Mouse (Mus musculus): ENCODE data around the gene Hadh. TPM values are rescaled to one million over a fixed set of nuclear protein-coding genes. Genes with fewer than 3 reads are reported as not detected.

The Hadh gene
- 18.2 and 18.6 TPM in 2 replicates for polyA plus RNA-seq (2012; rRNA removed)

GRCm38 (mm10) chr3:131271559-131272373, at the start of gene Hadh:
Gene Hadh, minus strand, starts transcription at chr3:131272101.
- no peaks in the 10 kb centered on the region; the same call in 1 of the 2 replicates for H3K4me1 ChIP-seq (ENCODE audit: control insufficient read depth, insufficient read depth, insufficient read length)
- no peaks in the 10 kb centered on the region for H3K27me3 ChIP-seq (ENCODE audit: control insufficient read depth, insufficient read depth, low read length)
- under 1% methylated on average over 54 of the region's 54 CpGs for WGBS
- peak within 1 kb of the TSS; percentile 22; the same call in 1 of the 2 replicates for H3K27ac ChIP-seq (ENCODE audit: insufficient read depth, low read length)
- peak within 1 kb of the TSS; percentile 71 for H3K4me3 ChIP-seq (ENCODE audit: extremely low read depth, insufficient read depth, insufficient read length)
- TF ChIP-seq CTCF (IDR thresholded peaks at IDR 0.05; ENCODE audit: extremely low read depth, insufficient read depth, insufficient read length, insufficient replicate concordance) (no peak), POLR2A (IDR thresholded peaks at IDR 0.05; ENCODE audit: low read depth, low read length) (no peak)
- peak; percentile 57 to 77 for DNase-seq (ENCODE audit: low read depth in 1 of 2, low spot score in 2 of 2)
- no peaks in the 10 kb centered on the region for H3K36me3 ChIP-seq (ENCODE audit: control insufficient read depth, insufficient read depth, low read length)

GRCm38 (mm10) chr3:131320184-131320583, 48.3 kb upstream of the Hadh start:
- Histone ChIP-seq H3K4me1 (ENCODE audit: control insufficient read depth, insufficient read depth, insufficient read length) (no peaks in the 10 kb centered on the region), H3K27me3 (ENCODE audit: control insufficient read depth, insufficient read depth, low read length) (no peaks in the 10 kb centered on the region), H3K27ac (ENCODE audit: insufficient read depth, low read length) (no peak overlapping the region), H3K4me3 (ENCODE audit: extremely low read depth, insufficient read depth, insufficient read length) (no peak overlapping the region), H3K36me3 (ENCODE audit: control insufficient read depth, insufficient read depth, low read length) (no peaks in the 10 kb centered on the region)
- TF ChIP-seq POLR2A (IDR thresholded peaks at IDR 0.05; ENCODE audit: low read depth, low read length), result no peak
- peak; percentile 73; the same call in 1 of the 2 replicates for TF ChIP-seq CTCF (IDR thresholded peaks at IDR 0.05; ENCODE audit: extremely low read depth, insufficient read depth, insufficient read length, insufficient replicate concordance)
- peak in 1 of 2 experiments; percentile 61 for DNase-seq (ENCODE audit: low read depth in 1 of 2, low spot score in 2 of 2)
- WGBS, result 8% methylated on average over 3 of the region's 3 CpGs

- no peak for DNase-seq (ENCODE audit: low read depth in 1 of 2, low spot score in 2 of 2)
- Histone ChIP-seq H3K27me3 (ENCODE audit: control insufficient read depth, insufficient read depth, low read length) (no peaks in the 10 kb centered on the region), H3K36me3 (ENCODE audit: control insufficient read depth, insufficient read depth, low read length) (no peaks in the 10 kb centered on the region), H3K4me1 (ENCODE audit: control insufficient read depth, insufficient read depth, insufficient read length) (no peaks in the 10 kb centered on the region), H3K27ac (ENCODE audit: insufficient read depth, low read length) (no peak overlapping the region), H3K4me3 (ENCODE audit: extremely low read depth, insufficient read depth, insufficient read length) (no peak overlapping the region)
- TF ChIP-seq CTCF (IDR thresholded peaks at IDR 0.05; ENCODE audit: extremely low read depth, insufficient read depth, insufficient read length, insufficient replicate concordance), result no peak
- TF ChIP-seq POLR2A (IDR thresholded peaks at IDR 0.05; ENCODE audit: low read depth, low read length), result no peak
- 43% methylated on average over 2 of the region's 2 CpGs for WGBS
Observed at GRCm38 (mm10) chr3:131318211-131318610, 46.3 kb upstream of the Hadh start.

- Histone ChIP-seq H3K4me3 (ENCODE audit: extremely low read depth, insufficient read depth, insufficient read length) (no peak overlapping the region), H3K36me3 (ENCODE audit: control insufficient read depth, insufficient read depth, low read length) (no peaks in the 10 kb centered on the region), H3K4me1 (ENCODE audit: control insufficient read depth, insufficient read depth, insufficient read length) (no peaks in the 10 kb centered on the region), H3K27ac (ENCODE audit: insufficient read depth, low read length) (no peak overlapping the region), H3K27me3 (ENCODE audit: control insufficient read depth, insufficient read depth, low read length) (no peaks in the 10 kb centered on the region)
- no peak for TF ChIP-seq CTCF (IDR thresholded peaks at IDR 0.05; ENCODE audit: extremely low read depth, insufficient read depth, insufficient read length, insufficient replicate concordance)
- no peak for TF ChIP-seq POLR2A (IDR thresholded peaks at IDR 0.05; ENCODE audit: low read depth, low read length)
- DNase-seq (ENCODE audit: low read depth in 1 of 2, low spot score in 2 of 2), result no peak
- 93% methylated on average over 1 of the region's 1 CpGs for WGBS
Observed at GRCm38 (mm10) chr3:131317126-131317525, 45.2 kb upstream of the Hadh start.

- no peak for DNase-seq (ENCODE audit: low read depth in 1 of 2, low spot score in 2 of 2)
- H3K27ac ChIP-seq (ENCODE audit: insufficient read depth, low read length), result no peak overlapping the region
- H3K36me3 ChIP-seq (ENCODE audit: control insufficient read depth, insufficient read depth, low read length), result no peaks in the 10 kb centered on the region
- TF ChIP-seq POLR2A (IDR thresholded peaks at IDR 0.05; ENCODE audit: low read depth, low read length), result no peak
- no peak for TF ChIP-seq CTCF (IDR thresholded peaks at IDR 0.05; ENCODE audit: extremely low read depth, insufficient read depth, insufficient read length, insufficient replicate concordance)
- 70% methylated on average over 4 of the region's 4 CpGs for WGBS
- no peak overlapping the region for H3K4me3 ChIP-seq (ENCODE audit: extremely low read depth, insufficient read depth, insufficient read length)
- no peaks in the 10 kb centered on the region for H3K27me3 ChIP-seq (ENCODE audit: control insufficient read depth, insufficient read depth, low read length)
- H3K4me1 ChIP-seq (ENCODE audit: control insufficient read depth, insufficient read depth, insufficient read length), result no peaks in the 10 kb centered on the region
Observed at GRCm38 (mm10) chr3:131315957-131316510, 44.1 kb upstream of the Hadh start.

- WGBS, result 88% methylated on average over 9 of the region's 9 CpGs
- H3K4me1 ChIP-seq (ENCODE audit: control insufficient read depth, insufficient read depth, insufficient read length), result no peaks in the 10 kb centered on the region
- no peak overlapping the region for H3K4me3 ChIP-seq (ENCODE audit: extremely low read depth, insufficient read depth, insufficient read length)
- H3K27me3 ChIP-seq (ENCODE audit: control insufficient read depth, insufficient read depth, low read length), result no peaks in the 10 kb centered on the region
- H3K36me3 ChIP-seq (ENCODE audit: control insufficient read depth, insufficient read depth, low read length), result no peaks in the 10 kb centered on the region
- TF ChIP-seq POLR2A (IDR thresholded peaks at IDR 0.05; ENCODE audit: low read depth, low read length), result no peak
- no peak for TF ChIP-seq CTCF (IDR thresholded peaks at IDR 0.05; ENCODE audit: extremely low read depth, insufficient read depth, insufficient read length, insufficient replicate concordance)
- no peak overlapping the region for H3K27ac ChIP-seq (ENCODE audit: insufficient read depth, low read length)
- DNase-seq (ENCODE audit: low read depth in 1 of 2, low spot score in 2 of 2), result no peak
Observed at GRCm38 (mm10) chr3:131312340-131312739, 40.4 kb upstream of the Hadh start.

GRCm38 (mm10) chr3:131310572-131310971, 38.7 kb upstream of the Hadh start:
- no peaks in the 10 kb centered on the region for H3K27me3 ChIP-seq (ENCODE audit: control insufficient read depth, insufficient read depth, low read length)
- 92% methylated on average over 4 of the region's 4 CpGs for WGBS
- H3K36me3 ChIP-seq (ENCODE audit: control insufficient read depth, insufficient read depth, low read length), result no peaks in the 10 kb centered on the region
- DNase-seq (ENCODE audit: low read depth in 1 of 2, low spot score in 2 of 2), result no peak
- no peaks in the 10 kb centered on the region for H3K4me1 ChIP-seq (ENCODE audit: control insufficient read depth, insufficient read depth, insufficient read length)
- no peak overlapping the region; the same call in 1 of the 2 replicates for H3K4me3 ChIP-seq (ENCODE audit: extremely low read depth, insufficient read depth, insufficient read length)
- no peak overlapping the region for H3K27ac ChIP-seq (ENCODE audit: insufficient read depth, low read length)
- no peak for TF ChIP-seq POLR2A (IDR thresholded peaks at IDR 0.05; ENCODE audit: low read depth, low read length)
- TF ChIP-seq CTCF (IDR thresholded peaks at IDR 0.05; ENCODE audit: extremely low read depth, insufficient read depth, insufficient read length, insufficient replicate concordance), result no peak

Data from spleen, adult 2 months (tissue).